8 mouse cellular contexts compared by ENCODE assay signal in genomic region chrX:21061866-21062543, GRCm38 (mm10). TPM values are rescaled to one million over a fixed set of nuclear protein-coding genes. Genes with fewer than 3 reads are reported as not detected.
A peak's percentile ranks its signal among the peaks of the same experiment; 100 is the strongest.
DNase-seq lines count a peak whose midpoint lies in the region; ATAC-seq and TF ChIP-seq lines count a peak whose summit lies in the region.

Gene Zfp182 (minus strand): TSS chrX:21062316.

- peak within 1 kb of the TSS; percentile 70 for H3K4me3 ChIP-seq in G1E (ENCODE audit: low read depth, low read length)
- peak within 1 kb of the TSS; percentile 81 for H3K4me3 ChIP-seq in cerebellum, adult 2 months (replicated peaks; ENCODE audit: insufficient read depth, low read depth, low read length)
- H3K4me3 ChIP-seq in forebrain, postnatal 0 days (ENCODE audit: low read depth, low read length): peak within 1 kb of the TSS; percentile 51
- H3K4me3 ChIP-seq in lung, embryonic 16.5 days (ENCODE audit: low read length): peak within 1 kb of the TSS; percentile 61

- no peaks in the 10 kb centered on the region for H3K27me3 ChIP-seq in G1E (ENCODE audit: insufficient read depth, low read length)
- no peaks in the 10 kb centered on the region for H3K27me3 ChIP-seq in cerebellum, adult 2 months (ENCODE audit: control insufficient read depth, insufficient read depth, low read length)
- H3K27me3 ChIP-seq in forebrain, postnatal 0 days (ENCODE audit: insufficient read depth, low read length): no peaks in the 10 kb centered on the region
- no peaks in the 10 kb centered on the region for H3K27me3 ChIP-seq in lung, embryonic 16.5 days (ENCODE audit: control insufficient read depth, insufficient read depth, low read depth, low read length)

- TF ChIP-seq POLR2A in cerebellum, adult 2 months (IDR thresholded peaks at IDR 0.05; ENCODE audit: borderline replicate concordance, insufficient read depth, low read length): peak; percentile 53; the same call in 1 of the 2 replicates

- H3K4me1 ChIP-seq in G1E (ENCODE audit: insufficient read depth, low read depth, low read length): no peaks in the 10 kb centered on the region
- no peaks in the 10 kb centered on the region for H3K4me1 ChIP-seq in cerebellum, adult 2 months (ENCODE audit: control insufficient read depth, insufficient read depth, low read length)
- H3K4me1 ChIP-seq in forebrain, postnatal 0 days (ENCODE audit: insufficient read depth): no peaks in the 10 kb centered on the region
- no peaks in the 10 kb centered on the region for H3K4me1 ChIP-seq in lung, embryonic 16.5 days (replicated peaks; ENCODE audit: control insufficient read depth, insufficient read depth, low read length)

- H3K9me3 ChIP-seq in G1E (replicated peaks): no peaks in the 10 kb centered on the region
- no peaks in the 10 kb centered on the region for H3K9me3 ChIP-seq in forebrain, postnatal 0 days (ENCODE audit: low read length)
- H3K9me3 ChIP-seq in lung, embryonic 16.5 days (ENCODE audit: control insufficient read depth, low read length): no peaks in the 10 kb centered on the region

- peak within 1 kb of the TSS; percentile 56 for H3K9ac ChIP-seq in forebrain, postnatal 0 days
- H3K9ac ChIP-seq in lung, embryonic 16.5 days (ENCODE audit: low read length): peak within 1 kb of the TSS; percentile 68

- TF ChIP-seq CTCF in G1E (IDR thresholded peaks at IDR 0.05; ENCODE audit: low read depth, low read length): no peak
- TF ChIP-seq CTCF in cerebellum, adult 2 months (IDR thresholded peaks at IDR 0.05; ENCODE audit: borderline replicate concordance, insufficient read depth, low read depth, low read length): no peak
- TF ChIP-seq CTCF in forebrain, postnatal 0 days (IDR thresholded peaks at IDR 0.05; ENCODE audit: low read depth): no peak

- peak within 1 kb of the TSS; percentile 50 for H3K4me2 ChIP-seq in forebrain, postnatal 0 days (ENCODE audit: low read depth)
- H3K4me2 ChIP-seq in lung, embryonic 16.5 days (ENCODE audit: low read depth, low read length): peak within 1 kb of the TSS; percentile 56

- peaks cover 2% of the 10 kb centered on the region for H3K36me3 ChIP-seq in G1E (replicated peaks)
- H3K36me3 ChIP-seq in forebrain, postnatal 0 days (ENCODE audit: insufficient read depth): no peaks in the 10 kb centered on the region
- no peaks in the 10 kb centered on the region for H3K36me3 ChIP-seq in lung, embryonic 16.5 days (ENCODE audit: control insufficient read depth, insufficient read depth, low read length)

- no peak within 1 kb of the TSS; the same call in 1 of the 2 replicates for H3K27ac ChIP-seq in cerebellum, adult 2 months (ENCODE audit: insufficient read depth, low read length)
- peak within 1 kb of the TSS; percentile 74 for H3K27ac ChIP-seq in forebrain, postnatal 0 days (ENCODE audit: low read depth, low read length)
- no peak within 1 kb of the TSS for H3K27ac ChIP-seq in lung, embryonic 16.5 days (ENCODE audit: low read length)

- ATAC-seq in G1E (ENCODE audit: extremely low read depth, insufficient number of reproducible peaks, low FRiP score, poor library complexity, severe bottlenecking): peak; percentile 94
- ATAC-seq in forebrain, postnatal 0 days: peak; percentile 99
- ATAC-seq in hematopoietic stem cell, adult 5-6 weeks (replicated peaks in 1 of 2; ENCODE audit: insufficient read depth in 1 of 2, low FRiP score in 2 of 2, low TSS enrichment in 1 of 2, low read depth in 1 of 2, poor library complexity in 2 of 2, severe bottlenecking in 2 of 2): peak; percentile 97 to 99
- ATAC-seq in lung, embryonic 16.5 days (ENCODE audit: low read depth): peak; percentile 96

- peak; percentile 6 for DNase-seq in G1E (ENCODE audit: low spot score)
- peak; percentile 80 to 82 for DNase-seq in cerebellum, adult 2 months
- peak; percentile 89 for DNase-seq in forebrain, postnatal 0 days
- DNase-seq in layer of hippocampus, adult 9-10 months (ENCODE audit: low spot score): peak; percentile 24
- DNase-seq in ovary, postnatal 10 days (ENCODE audit: low spot score): peak; percentile 42
- DNase-seq in thymus, postnatal 10 days (ENCODE audit: low spot score in 2 of 2): peak; percentile 66 to 69

- WGBS in cerebellum, adult 2 months: 8% methylated on average over 25 of the region's 25 CpGs
- WGBS in forebrain, postnatal 0 days: 25% methylated on average over 25 of the region's 25 CpGs
- 14% methylated on average over 25 of the region's 25 CpGs for WGBS in lung, embryonic 16.5 days

RNA-seq across cellular contexts. Expression of gene Zfp182, which starts in this region (rescaled TPM):
- 28.3 and 30.1 TPM in 2 replicates for total RNA-seq in G1E (2014; fragmentation: Nextera tagmentation)
- total RNA-seq in G1E (2017): 18.8 and 20.1 TPM in 2 replicates
- polyA plus RNA-seq in G1E (2012): 0.28 and 0.44 TPM in 2 replicates
- polyA plus RNA-seq in cerebellum, adult 2 months (2012; rRNA removed): 9.3 and 9.6 TPM in 2 replicates
- total RNA-seq in forebrain, postnatal 0 days (2014; rRNA removed): 13.1 and 13.6 TPM in 2 replicates
- polyA plus RNA-seq in forebrain, postnatal 0 days (2015; fragmentation: Nextera tagmentation; extraction: Ambion mirVana): 4.3 and 5.0 TPM in 2 replicates
- 22.3 and 23.6 TPM in 2 replicates for total RNA-seq in hematopoietic stem cell, adult 5-6 weeks (2017)
- 5.8 and 6.3 TPM in 2 replicates for polyA plus RNA-seq in lung, embryonic 16.5 days (2015; fragmentation: Nextera tagmentation; extraction: Ambion mirVana)

Comparison
In these comparisons a context has a peak if more than half of its experiments do, and no peak if none do; other contexts are left out.
1. DNase-seq: peak in every context shown above with its lines; median percentile 89 in forebrain, postnatal 0 days; 81 in cerebellum, adult 2 months; 68 in thymus, postnatal 10 days; 42 in ovary, postnatal 10 days; 24 in layer of hippocampus, adult 9-10 months; 6 in G1E.